Mouse (Mus musculus) intestine, embryonic 15.5 days (tissue): Measurements from ENCODE around the gene Rps9. TPM values are rescaled to one million over a fixed set of nuclear protein-coding genes. Genes with fewer than 3 reads are reported as not detected.
"Not testable (repeated sequence)": the region's sequence is repeated elsewhere in the genome, so short reads cannot be mapped to it uniquely, and the experiment has no call there.

Experiments used
- ATAC-seq: fragments of 200-750 bp; cut with Nextera tagmentation; 2 replicates; pipeline ENCODE4 v1.8.0; 2017; ENCODE audit warnings: moderate TSS enrichment, moderate library complexity
- H3K27ac ChIP-seq: fragments of 300-500 bp; sonication (generic); 2 replicates; pipeline ENCODE4 v1.5.1; 2015; ENCODE audit warnings: mild to moderate bottlenecking, inconsistent platforms
- H3K27me3 ChIP-seq: fragments of 300-500 bp; sonication (generic); replicated peaks from 2 replicates; pipeline ENCODE4 v1.6.1; 2015; ENCODE audit warnings: inconsistent platforms
- H3K36me3 ChIP-seq: fragments of 300-500 bp; sonication (generic); 2 replicates; pipeline ENCODE4 v1.6.1; 2015; ENCODE audit warnings: inconsistent platforms
- H3K4me1 ChIP-seq: fragments of 300-500 bp; sonication (generic); replicated peaks from 2 replicates; pipeline ENCODE4 v1.6.1; 2015; ENCODE audit warnings: inconsistent platforms
- H3K4me2 ChIP-seq: fragments of 300-500 bp; sonication (generic); replicated peaks from 2 replicates; pipeline ENCODE4 v1.6.1; 2015; ENCODE audit warnings: mild to moderate bottlenecking, inconsistent platforms
- H3K4me3 ChIP-seq: fragments of 300-500 bp; sonication (generic); replicated peaks from 2 replicates; pipeline ENCODE4 v1.5.1; 2015; ENCODE audit warnings: inconsistent platforms
- H3K9ac ChIP-seq: fragments of 300-500 bp; sonication (generic); 2 replicates; pipeline ENCODE4 v1.6.1; 2015; ENCODE audit warnings: inconsistent platforms
- H3K9me3 ChIP-seq: fragments of 300-500 bp; sonication (generic); 2 replicates; pipeline ENCODE4 v1.6.1; 2016; ENCODE audit warnings: inconsistent platforms
- WGBS: fragments of 180-500 bp; shearing (Covaris S2); methylation state at CpG from one replicate; pipeline ENCODE4 v1.1.7; 2015; 5-methylcytosine and 5-hydroxymethylcytosine counted together
- polyA plus RNA-seq: library from polyadenylated mRNA; unstranded; fragments of >200 nt; fragmentation: Nextera tagmentation; extraction: Ambion mirVana; gene quantifications from 2 replicates; pipeline ENCODE4 v1.2.1, GENCODE M21; 2015

The Rps9 gene
- polyA plus RNA-seq, 1 experiment from 2014 or later = 1,565 TPM

DNA sequence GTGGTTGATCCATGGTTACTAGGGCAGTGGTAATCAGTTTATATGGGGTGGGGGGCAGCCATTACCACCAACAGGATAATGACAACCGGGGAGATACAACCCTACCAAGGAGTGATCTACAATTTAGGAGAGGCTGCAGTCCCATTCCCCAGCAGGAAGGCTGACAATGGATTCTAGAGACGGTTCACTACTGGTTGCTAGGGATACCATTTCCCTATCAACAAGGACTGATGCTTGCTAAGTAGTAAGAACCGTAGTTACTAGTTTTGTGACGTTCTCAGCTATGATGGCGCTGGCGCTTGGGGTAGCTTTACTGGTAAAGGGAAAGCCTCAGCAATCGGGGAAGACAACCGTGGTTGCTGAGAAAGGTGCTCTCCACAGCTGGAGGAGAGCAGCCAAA, 19.1 kb upstream of the Rps9 start:
- H3K27ac ChIP-seq = no peak overlapping the region
- H3K27me3 ChIP-seq = no peaks in the 10 kb centered on the region
- no peak overlapping the region for H3K4me3 ChIP-seq
- ATAC-seq = no peak
- no peaks in the 10 kb centered on the region for H3K4me1 ChIP-seq
- H3K9me3 ChIP-seq = no peaks in the 10 kb centered on the region
- no peak overlapping the region for H3K9ac ChIP-seq
- H3K4me2 ChIP-seq = no peak overlapping the region
- peaks cover 14% of the 10 kb centered on the region; the same call in 1 of the 2 replicates for H3K36me3 ChIP-seq
- 89% methylated on average over 8 of the region's 8 CpGs for WGBS

DNA sequence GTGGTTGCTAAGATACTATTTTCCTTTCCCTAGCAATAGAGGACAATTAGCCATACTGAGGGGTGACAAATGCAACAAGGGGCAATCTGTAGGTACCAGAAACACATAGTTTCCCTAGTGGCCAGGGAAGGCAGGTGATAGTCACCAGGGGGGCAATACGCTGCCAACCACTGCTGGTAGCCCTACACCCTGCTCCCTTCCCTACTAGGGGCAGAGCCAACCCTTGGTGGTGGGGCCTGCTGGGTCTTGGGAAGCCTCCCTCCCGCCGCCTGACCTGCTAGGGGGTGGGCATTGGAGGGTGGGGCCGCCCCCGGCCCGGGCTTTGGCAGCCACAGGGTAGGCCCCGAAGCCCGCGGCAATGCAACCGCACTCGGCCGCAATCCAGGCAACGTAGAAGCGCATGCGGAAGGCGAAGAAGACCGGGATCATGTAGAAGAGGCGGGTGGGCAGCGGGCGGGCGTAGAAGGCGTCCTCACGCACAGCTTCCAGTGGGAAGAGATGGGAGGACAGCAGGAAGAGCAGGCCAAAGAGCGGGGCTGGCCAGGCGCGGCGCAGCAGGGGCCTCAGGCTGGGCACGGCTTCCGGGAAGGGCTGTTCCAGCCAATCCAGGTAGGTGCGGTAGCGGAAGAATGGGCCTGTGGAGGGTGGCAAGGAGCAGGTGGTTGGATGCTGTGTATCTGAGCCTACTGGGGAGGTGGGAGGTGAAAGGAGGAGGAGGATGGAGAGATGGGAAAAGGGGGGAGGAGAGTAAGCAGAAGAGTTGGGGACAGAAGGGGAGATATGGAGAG, 18.2 kb upstream of the Rps9 start:
- H3K4me1 ChIP-seq = no peaks in the 10 kb centered on the region
- H3K27me3 ChIP-seq = no peaks in the 10 kb centered on the region
- H3K4me3 ChIP-seq = no peak overlapping the region
- no peak overlapping the region for H3K9ac ChIP-seq
- H3K9me3 ChIP-seq = no peaks in the 10 kb centered on the region
- H3K36me3 ChIP-seq = peaks cover 14% of the 10 kb centered on the region; the same call in 1 of the 2 replicates
- no peak overlapping the region for H3K27ac ChIP-seq
- H3K4me2 ChIP-seq = no peak overlapping the region
- WGBS = 86% methylated on average over 31 of the region's 31 CpGs
- ATAC-seq = no peak

DNA sequence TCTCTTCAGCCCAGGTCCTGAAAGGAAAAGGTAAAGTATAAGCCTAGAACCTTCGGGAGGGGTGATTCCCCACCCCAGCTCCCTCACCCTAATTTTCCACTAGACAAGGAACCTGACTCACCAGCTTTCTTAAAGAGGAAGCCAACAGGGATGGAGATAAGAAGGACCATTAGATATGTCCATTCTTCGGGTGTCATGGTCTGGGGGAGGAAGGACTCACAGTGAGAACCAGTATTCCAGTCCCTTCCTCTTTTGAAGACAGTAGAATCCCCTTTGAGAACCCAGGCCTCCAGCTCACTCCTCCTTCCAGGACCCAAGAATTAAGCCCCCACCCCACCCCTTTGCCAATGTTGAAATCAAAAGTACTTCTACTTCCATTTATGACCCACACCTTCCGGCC, 11.9 kb upstream of the Rps9 start:
- H3K4me1 ChIP-seq = peaks cover 21% of the 10 kb centered on the region
- H3K36me3 ChIP-seq = no peaks in the 10 kb centered on the region
- H3K9me3 ChIP-seq = no peaks in the 10 kb centered on the region
- no peak for ATAC-seq
- peak overlapping the region; percentile 97 for H3K27ac ChIP-seq
- no peaks in the 10 kb centered on the region for H3K27me3 ChIP-seq
- H3K9ac ChIP-seq = peak overlapping the region; percentile 89
- peak overlapping the region; percentile 88 for H3K4me2 ChIP-seq
- WGBS = 16% methylated on average over 3 of the region's 3 CpGs
- H3K4me3 ChIP-seq = peak overlapping the region; percentile 67

DNA sequence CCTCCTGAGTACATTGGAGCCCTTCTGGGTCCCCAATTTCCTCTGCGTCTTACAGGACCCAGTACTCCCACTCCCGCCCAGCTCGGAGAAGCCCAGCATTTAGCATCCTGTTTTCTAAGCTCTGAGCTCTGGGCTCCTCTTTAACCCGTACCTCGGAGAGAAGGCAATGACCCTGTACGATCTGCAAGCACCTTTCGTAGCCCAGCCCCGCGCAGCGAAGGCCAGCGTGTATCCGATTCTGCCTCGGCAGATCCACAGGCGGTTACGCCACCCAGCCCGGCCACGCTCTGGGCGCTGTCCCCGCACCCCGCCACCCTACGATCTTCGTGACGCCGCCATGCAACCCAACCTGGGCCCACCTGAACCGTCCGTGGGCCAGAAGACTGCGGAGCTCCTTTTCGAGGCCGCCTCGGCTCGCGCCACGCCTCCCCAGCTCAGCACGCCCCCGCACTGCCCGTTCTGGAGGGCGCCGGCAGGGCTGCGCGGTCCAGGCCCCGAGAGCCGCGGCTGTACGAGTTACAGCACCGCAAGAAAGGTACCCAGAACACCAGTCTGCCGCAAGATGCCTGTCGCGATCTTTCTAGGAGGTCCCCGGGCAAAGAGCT, 11.3 kb upstream of the Rps9 start, which contains the start of gene Tsen34:
Gene Tsen34 (plus strand): TSS at position 482 of the 605 bp plus-strand sequence.
- H3K27ac ChIP-seq = peak within 1 kb of the TSS; percentile 97
- WGBS = under 1% methylated on average over 49 of the region's 49 CpGs
- H3K27me3 ChIP-seq = no peaks in the 10 kb centered on the region
- ATAC-seq = no peak
- H3K36me3 ChIP-seq = no peaks in the 10 kb centered on the region
- H3K4me3 ChIP-seq = peak within 1 kb of the TSS; percentile 67
- H3K4me2 ChIP-seq = peak within 1 kb of the TSS; percentile 88
- H3K9ac ChIP-seq = peak within 1 kb of the TSS; percentile 89
- H3K9me3 ChIP-seq = no peaks in the 10 kb centered on the region
- peaks cover 21% of the 10 kb centered on the region for H3K4me1 ChIP-seq

DNA sequence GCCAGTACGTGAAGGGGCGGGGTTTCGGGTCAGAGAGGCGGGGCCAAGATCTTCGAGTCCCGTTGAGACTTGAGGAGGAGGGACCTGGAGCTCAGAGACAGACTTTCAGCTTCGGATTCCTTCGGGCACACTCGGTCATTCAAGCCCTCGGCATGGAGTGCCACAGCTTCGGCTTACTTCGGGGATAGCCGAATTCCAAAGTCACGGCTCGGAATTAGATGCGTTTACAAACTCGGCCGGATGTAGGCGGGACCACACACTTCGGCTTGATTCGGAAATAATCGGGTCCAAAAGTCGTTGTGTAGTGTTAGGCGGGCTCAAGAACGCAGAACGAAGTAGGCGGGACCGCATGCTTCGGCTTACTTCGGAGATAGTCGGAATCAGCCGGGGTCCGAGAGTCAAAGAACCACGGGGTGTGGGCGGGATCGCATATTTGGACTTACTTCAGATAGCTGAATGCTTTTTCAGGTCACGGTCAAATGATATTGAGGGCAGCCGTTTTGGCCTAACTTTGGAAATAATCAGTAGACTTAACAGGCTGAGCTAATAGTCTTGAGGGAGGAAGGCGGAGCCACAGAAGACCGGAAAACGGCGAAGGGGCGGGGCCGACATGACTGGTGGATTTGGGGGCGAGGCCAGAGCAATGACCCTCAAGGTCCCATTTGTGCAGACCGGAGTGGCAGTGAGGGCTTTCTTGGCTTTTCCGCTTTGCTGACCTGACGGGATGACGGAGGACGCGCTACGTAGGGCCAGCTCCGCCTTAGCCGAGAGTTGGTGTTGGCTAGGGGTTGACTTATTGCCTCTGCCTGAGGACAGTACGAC, 10.6 kb upstream of the Rps9 start, which contains the start of gene Mboat7:
Gene Mboat7 (minus strand): TSS at position 537 of the 822 bp plus-strand sequence.
- peak; percentile 93 for ATAC-seq
- Histone ChIP-seq H3K9me3 (no peaks in the 10 kb centered on the region), H3K27ac (peak within 1 kb of the TSS; percentile 97), H3K4me1 (peaks cover 21% of the 10 kb centered on the region), H3K4me3 (peak within 1 kb of the TSS; percentile 67), H3K4me2 (peak within 1 kb of the TSS; percentile 88), H3K9ac (peak within 1 kb of the TSS; percentile 89), H3K27me3 (no peaks in the 10 kb centered on the region), H3K36me3 (no peaks in the 10 kb centered on the region)
- under 1% methylated on average over 55 of the region's 55 CpGs for WGBS

DNA sequence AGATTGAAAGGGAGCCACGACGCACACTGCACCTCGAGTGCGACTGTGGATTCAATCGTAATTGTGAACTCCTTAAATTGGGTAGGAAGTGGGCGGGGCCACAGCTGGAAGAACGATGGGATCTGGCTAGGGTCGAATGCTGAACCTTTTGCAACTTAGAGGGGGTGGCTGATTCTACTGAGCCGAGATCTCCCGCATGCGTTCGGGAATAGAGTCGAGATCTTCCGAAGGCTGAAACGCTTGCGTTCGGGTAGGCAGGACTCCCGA, 10.1 kb upstream of the Rps9 start:
- Histone ChIP-seq H3K4me1 (peaks cover 21% of the 10 kb centered on the region), H3K4me3 (peak overlapping the region; percentile 67), H3K4me2 (peak overlapping the region; percentile 88), H3K27ac (peak overlapping the region; percentile 97), H3K9me3 (no peaks in the 10 kb centered on the region), H3K36me3 (no peaks in the 10 kb centered on the region), H3K9ac (peak overlapping the region; percentile 89), H3K27me3 (no peaks in the 10 kb centered on the region)
- ATAC-seq = no peak
- WGBS = under 1% methylated on average over 18 of the region's 18 CpGs

DNA sequence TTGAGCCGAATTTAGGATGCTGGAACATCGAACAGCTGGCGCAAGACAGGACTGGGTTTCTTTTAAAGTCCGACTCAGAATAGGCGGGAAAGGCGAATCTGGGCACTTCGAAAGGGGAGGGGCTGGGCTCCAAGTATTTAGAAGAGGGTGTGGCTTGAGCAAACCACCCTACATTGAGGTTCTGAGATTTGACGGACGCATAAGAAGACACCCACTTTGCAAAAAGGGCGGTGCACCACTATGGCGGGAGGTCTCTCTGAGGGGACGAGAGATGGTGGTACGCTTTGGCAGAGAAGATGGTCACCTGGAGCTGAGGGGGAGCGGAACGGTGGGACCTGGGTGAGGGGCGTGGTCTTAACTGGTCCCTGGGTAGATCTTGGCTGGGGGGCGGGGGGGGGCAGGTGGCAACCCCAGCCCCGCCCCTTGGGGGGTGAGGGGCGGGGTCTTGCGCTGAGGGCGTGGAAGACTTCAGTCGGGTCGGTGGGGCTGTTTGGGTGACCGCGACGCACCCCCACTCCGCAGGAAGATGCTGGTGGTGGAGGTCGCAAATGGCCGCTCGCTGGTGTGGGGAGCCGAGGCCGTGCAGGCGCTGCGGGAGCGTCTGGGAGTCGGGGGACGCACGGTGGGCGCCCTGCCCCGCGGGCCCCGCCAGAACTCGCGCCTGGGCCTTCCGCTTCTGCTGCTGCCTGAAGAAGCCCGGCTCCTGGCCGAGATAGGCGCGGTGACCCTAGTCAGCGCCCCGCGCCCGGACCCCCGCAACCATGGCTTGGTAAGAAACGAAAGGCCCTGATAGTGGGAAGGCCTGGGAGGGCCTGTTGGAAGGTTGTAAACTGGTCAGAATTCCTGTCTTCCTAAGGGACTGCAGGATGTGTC, 9.5 kb upstream of the Rps9 start:
- Histone ChIP-seq H3K36me3 (no peaks in the 10 kb centered on the region), H3K27ac (peak overlapping the region; percentile 97), H3K4me2 (peak overlapping the region; percentile 88), H3K9me3 (no peaks in the 10 kb centered on the region), H3K9ac (peak overlapping the region; percentile 89), H3K4me3 (peak overlapping the region; percentile 67), H3K4me1 (peaks cover 21% of the 10 kb centered on the region), H3K27me3 (no peaks in the 10 kb centered on the region)
- ATAC-seq = peak; percentile 74
- WGBS = 1% methylated on average over 54 of the region's 55 CpGs

DNA sequence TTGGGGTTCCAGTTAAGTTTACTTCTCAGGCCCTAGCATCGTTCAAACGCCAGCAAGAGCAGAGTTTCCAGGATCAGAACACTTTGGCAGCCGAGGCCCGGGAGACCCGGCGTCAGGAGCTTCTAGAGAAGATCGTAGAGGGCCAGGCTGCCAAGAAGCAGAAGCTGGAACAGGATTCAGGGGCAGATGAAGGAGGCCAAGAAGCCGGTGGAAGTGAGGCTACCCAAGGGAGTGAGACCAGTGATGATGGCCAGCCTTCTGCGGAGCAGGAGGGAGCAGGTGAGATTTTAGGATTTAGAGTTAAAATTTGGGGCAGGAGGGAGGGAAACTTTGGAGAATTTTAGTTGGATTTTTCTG, 8.9 kb upstream of the Rps9 start:
- Histone ChIP-seq H3K9ac (peak overlapping the region; percentile 89), H3K4me2 (peak overlapping the region; percentile 88), H3K27ac (peak overlapping the region; percentile 97), H3K4me3 (peak overlapping the region; percentile 67), H3K4me1 (peaks cover 21% of the 10 kb centered on the region)
- H3K36me3 ChIP-seq, H3K27me3 ChIP-seq, ATAC-seq, H3K9me3 ChIP-seq: not testable (repeated sequence)
- 3% methylated on average over 9 of the region's 9 CpGs for WGBS

DNA sequence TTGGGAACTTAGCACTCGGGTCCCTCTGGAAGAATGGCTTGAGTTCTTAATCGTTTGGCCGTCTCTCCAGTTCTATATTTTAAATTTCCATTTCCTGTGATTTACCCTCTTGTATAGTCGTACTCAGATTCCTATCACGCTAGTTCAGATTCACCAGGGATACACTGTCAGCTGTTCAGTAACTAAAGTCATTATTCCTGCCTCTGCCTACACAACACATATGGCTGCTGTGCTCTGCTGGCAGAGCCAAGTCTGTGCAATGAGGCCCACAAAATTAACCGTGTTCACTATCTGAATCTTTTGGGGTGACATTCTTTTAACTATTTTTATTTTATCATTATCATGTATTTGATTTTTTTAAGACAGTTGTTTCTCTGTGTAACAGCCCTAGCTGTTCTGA, 5.3 kb upstream of the Rps9 start:
- H3K4me3 ChIP-seq = no peak overlapping the region
- H3K27ac ChIP-seq = no peak overlapping the region
- no peaks in the 10 kb centered on the region for H3K9me3 ChIP-seq
- no peaks in the 10 kb centered on the region for H3K27me3 ChIP-seq
- H3K36me3 ChIP-seq = 0 out of 2 replicates have a peak, but pooled peaks cover 3% of the 10 kb centered on the region
- H3K4me1 ChIP-seq = peaks cover 8% of the 10 kb centered on the region; the same call in 1 of the 2 replicates
- 90% methylated on average over 6 of the region's 6 CpGs for WGBS
- no peak overlapping the region for H3K4me2 ChIP-seq
- ATAC-seq = no peak
- H3K9ac ChIP-seq = no peak overlapping the region

DNA sequence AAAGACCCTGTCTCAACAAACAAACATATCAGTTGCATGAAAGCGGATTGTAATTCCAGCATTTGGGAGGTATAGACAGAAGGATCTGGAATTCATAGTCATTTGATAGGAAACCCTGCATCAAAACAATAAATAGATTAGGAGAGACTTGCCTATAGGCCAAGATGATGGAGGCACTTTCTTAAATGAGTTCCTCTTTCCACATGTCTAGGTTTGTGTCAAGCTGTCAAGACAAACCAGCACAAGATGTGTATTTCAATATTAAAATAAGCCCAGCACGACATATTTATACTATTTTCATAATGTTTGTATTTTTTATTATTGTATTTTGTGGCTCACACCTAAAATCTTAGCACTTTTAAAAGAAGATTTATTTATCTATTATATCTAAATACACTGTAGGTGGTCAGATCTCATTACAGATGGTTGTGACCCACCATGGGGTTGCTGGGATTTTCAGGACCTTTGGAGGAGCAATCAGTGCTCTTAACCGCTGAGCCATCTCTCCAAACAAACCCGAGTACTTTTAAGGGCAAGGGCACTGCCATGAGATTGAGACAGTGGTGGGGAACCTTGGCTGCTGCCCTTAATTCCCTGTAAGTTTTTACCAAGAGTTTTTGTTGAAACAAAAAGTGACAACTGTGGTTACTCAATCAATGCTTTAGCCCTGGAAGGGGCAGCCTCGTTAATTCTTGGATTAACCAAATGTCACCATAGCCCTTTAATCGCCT, 480 bp upstream of the Rps9 start:
- peak; percentile 50 for ATAC-seq
- Histone ChIP-seq H3K4me3 (peak overlapping the region; percentile 69), H3K9ac (peak overlapping the region; percentile 45), H3K27ac (peak overlapping the region; percentile 91), H3K9me3 (no peaks in the 10 kb centered on the region), H3K36me3 (peaks cover 13% of the 10 kb centered on the region), H3K4me2 (peak overlapping the region; percentile 52), H3K27me3 (no peaks in the 10 kb centered on the region), H3K4me1 (peaks cover 9% of the 10 kb centered on the region)
- 20% methylated on average over 6 of the region's 6 CpGs for WGBS

DNA sequence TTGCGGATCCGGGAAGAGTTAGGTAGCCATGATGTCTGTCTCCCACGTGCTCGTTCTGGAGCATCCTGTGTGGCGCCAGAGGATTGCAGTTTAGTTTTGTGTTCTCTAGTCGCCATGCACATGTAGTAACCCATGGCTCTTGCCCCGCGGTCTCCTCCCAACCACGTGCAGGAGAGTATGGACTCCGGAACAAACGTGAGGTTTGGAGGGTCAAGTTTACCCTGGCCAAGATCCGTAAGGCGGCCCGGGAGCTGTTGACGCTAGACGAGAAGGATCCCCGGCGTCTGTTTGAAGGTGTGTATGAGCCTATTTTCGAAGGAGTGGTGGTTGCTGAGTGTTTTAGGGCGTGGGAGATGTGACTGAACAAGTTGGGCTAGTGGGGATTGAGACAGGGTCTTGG, 682 bp downstream of the Rps9 start:
- Histone ChIP-seq H3K27ac (peak overlapping the region; percentile 91), H3K9ac (peak overlapping the region; percentile 72), H3K4me1 (peaks cover 9% of the 10 kb centered on the region), H3K9me3 (no peaks in the 10 kb centered on the region), H3K36me3 (peaks cover 13% of the 10 kb centered on the region), H3K4me2 (peak overlapping the region; percentile 52), H3K27me3 (no peaks in the 10 kb centered on the region), H3K4me3 (peak overlapping the region; percentile 69)
- ATAC-seq = no peak; the same call in 1 of the 2 replicates
- 3% methylated on average over 20 of the region's 20 CpGs for WGBS
